ENCODE assay signal across 8 mouse cellular contexts in genomic region chr2:93955886-93956285, GRCm38 (mm10). TPM values are rescaled to one million over a fixed set of nuclear protein-coding genes. Genes with fewer than 3 reads are reported as not detected.
DNase-seq lines count a peak whose midpoint lies in the region; ATAC-seq and TF ChIP-seq lines count a peak whose summit lies in the region.

No protein-coding gene starts in this region.

- peak overlapping the region; percentile 86; the same call in 1 of the 2 replicates for H3K27ac ChIP-seq in heart, embryonic 10.5 days
- H3K27ac ChIP-seq in spleen, adult 2 months (ENCODE audit: insufficient read depth, low read length) = no peak overlapping the region
- no peak overlapping the region for H3K27ac ChIP-seq in limb, embryonic 15.5 days
- H3K27ac ChIP-seq in stomach, postnatal 0 days (replicated peaks) = peak overlapping the region; percentile 95

- intact Hi-C loops in heart, postnatal 36 days (cut with DNase I) = loop anchor here (2.0 to 5.0 kb wide), 3 partner anchors 45 to 81 kb away; no protein-coding TSS in a partner anchor

- DNase-seq in heart, embryonic 10.5 days (ENCODE audit: low spot score) = no peak
- DNase-seq in heart, postnatal 36 days = no peak
- no peak for DNase-seq in spleen, adult 2 months (ENCODE audit: low read depth in 1 of 2, low spot score in 2 of 2)
- DNase-seq in spleen, adult 12 weeks (ENCODE audit: low spot score) = no peak
- DNase-seq in stomach, postnatal 0 days (ENCODE audit: low spot score) = no peak
- DNase-seq in thymus, postnatal 14 days = no peak
- DNase-seq in cerebellum, adult 11-12 months = no peak

- H3K36me3 ChIP-seq in heart, embryonic 10.5 days = no peaks in the 10 kb centered on the region
- H3K36me3 ChIP-seq in spleen, adult 2 months (ENCODE audit: control insufficient read depth, insufficient read depth, low read length) = no peaks in the 10 kb centered on the region
- no peaks in the 10 kb centered on the region for H3K36me3 ChIP-seq in limb, embryonic 15.5 days
- no peaks in the 10 kb centered on the region for H3K36me3 ChIP-seq in stomach, postnatal 0 days (ENCODE audit: control insufficient read depth, insufficient read depth, low read length)

- peak overlapping the region; percentile 78 for H3K4me3 ChIP-seq in heart, embryonic 10.5 days
- H3K4me3 ChIP-seq in spleen, adult 2 months (ENCODE audit: extremely low read depth, insufficient read depth, insufficient read length) = peak overlapping the region; percentile 31; the same call in 1 of the 2 replicates
- H3K4me3 ChIP-seq in limb, embryonic 15.5 days = peak overlapping the region; percentile 49
- H3K4me3 ChIP-seq in stomach, postnatal 0 days (ENCODE audit: low read depth, low read length) = peak overlapping the region; percentile 75

- peak overlapping the region; percentile 15 for H3K9ac ChIP-seq in limb, embryonic 15.5 days
- H3K9ac ChIP-seq in stomach, postnatal 0 days (ENCODE audit: low read length) = peak overlapping the region; percentile 92

- peak overlapping the region; percentile 81 for H3K4me2 ChIP-seq in limb, embryonic 15.5 days
- peak overlapping the region; percentile 62 for H3K4me2 ChIP-seq in stomach, postnatal 0 days (replicated peaks; ENCODE audit: low read depth)

- no peak for TF ChIP-seq EP300 in stomach, postnatal 0 days (optimal IDR thresholded peaks at IDR 0.05)

- 0% methylated on average over 31 of the region's 31 CpGs for WGBS in heart, embryonic 10.5 days
- WGBS in spleen, adult 2 months = 2% methylated on average over 31 of the region's 31 CpGs
- under 1% methylated on average over 31 of the region's 31 CpGs for WGBS in limb, embryonic 15.5 days
- WGBS in stomach, postnatal 0 days = 2% methylated on average over 31 of the region's 31 CpGs

- H3K4me1 ChIP-seq in heart, embryonic 10.5 days = peaks cover 31% of the 10 kb centered on the region
- H3K4me1 ChIP-seq in spleen, adult 2 months (ENCODE audit: control insufficient read depth, insufficient read depth, insufficient read length) = peaks cover 3% of the 10 kb centered on the region; the same call in 1 of the 2 replicates
- H3K4me1 ChIP-seq in limb, embryonic 15.5 days = peaks cover 26% of the 10 kb centered on the region
- H3K4me1 ChIP-seq in stomach, postnatal 0 days (replicated peaks; ENCODE audit: control insufficient read depth, insufficient read depth) = no peaks in the 10 kb centered on the region

- no peak for TF ChIP-seq CTCF in spleen, adult 2 months (IDR thresholded peaks at IDR 0.05; ENCODE audit: extremely low read depth, insufficient read depth, insufficient read length, insufficient replicate concordance)
- no peak for TF ChIP-seq CTCF in stomach, postnatal 0 days (IDR thresholded peaks at IDR 0.05; ENCODE audit: low read depth)

- no peaks in the 10 kb centered on the region for H3K9me3 ChIP-seq in heart, embryonic 10.5 days
- H3K9me3 ChIP-seq in limb, embryonic 15.5 days = no peaks in the 10 kb centered on the region
- no peaks in the 10 kb centered on the region for H3K9me3 ChIP-seq in stomach, postnatal 0 days (ENCODE audit: control insufficient read depth, low read length)

- ATAC-seq in limb, embryonic 15.5 days (ENCODE audit: insufficient number of reproducible peaks, low FRiP score, low TSS enrichment, low read depth) = no peak
- no peak for ATAC-seq in stomach, postnatal 0 days (ENCODE audit: low FRiP score, low TSS enrichment)

- no peak for TF ChIP-seq POLR2A in spleen, adult 2 months (IDR thresholded peaks at IDR 0.05; ENCODE audit: low read depth, low read length)

- H3K27me3 ChIP-seq in heart, embryonic 10.5 days (ENCODE audit: insufficient read depth, poor library complexity, severe bottlenecking) = peaks cover 83% of the 10 kb centered on the region
- peaks cover 18% of the 10 kb centered on the region for H3K27me3 ChIP-seq in spleen, adult 2 months (ENCODE audit: control insufficient read depth, insufficient read depth, low read length)
- H3K27me3 ChIP-seq in limb, embryonic 15.5 days = peaks cover 70% of the 10 kb centered on the region
- H3K27me3 ChIP-seq in stomach, postnatal 0 days (ENCODE audit: control insufficient read depth, insufficient read depth, low read length) = no peaks in the 10 kb centered on the region; the same call in 1 of the 2 replicates

RNA-seq across cellular contexts. Expression of gene Gm13889, which starts 1.1 kb away (rescaled TPM):
- 2.6 and 3.1 TPM in 2 replicates for polyA plus RNA-seq in heart, embryonic 10.5 days (2016; fragmentation: Nextera tagmentation; extraction: Ambion mirVana)
- 1 to 10 TPM; 8.4 to 9.7 TPM for total RNA-seq in heart, postnatal 36 days (2021)
- polyA plus RNA-seq in spleen, adult 2 months (2012; rRNA removed) = 12.3 and 15.7 TPM in 2 replicates
- polyA plus RNA-seq in limb, embryonic 15.5 days (2015; fragmentation: Nextera tagmentation; extraction: Ambion mirVana) = 3.6 and 4.0 TPM in 2 replicates
- 70.7 and 82.0 TPM in 2 replicates for polyA plus RNA-seq in stomach, postnatal 0 days (2015; fragmentation: Nextera tagmentation; extraction: Ambion mirVana)

RNA-seq across cellular contexts. Expression of gene Gm27027, which starts 40.3 kb away (rescaled TPM):
- not detected in 2 replicates for polyA plus RNA-seq in heart, embryonic 10.5 days (2016; fragmentation: Nextera tagmentation; extraction: Ambion mirVana)
- total RNA-seq in heart, postnatal 36 days (2021) = not detected
- 0.47 TPM in 1 of 2 replicates, not detected in the other for polyA plus RNA-seq in spleen, adult 2 months (2012; rRNA removed)
- polyA plus RNA-seq in limb, embryonic 15.5 days (2015; fragmentation: Nextera tagmentation; extraction: Ambion mirVana) = not detected in 2 replicates
- not detected in 2 replicates for polyA plus RNA-seq in stomach, postnatal 0 days (2015; fragmentation: Nextera tagmentation; extraction: Ambion mirVana)

RNA-seq across cellular contexts. Expression of gene Alkbh3, which starts 54.7 kb away (rescaled TPM):
- 66.2 and 74.0 TPM in 2 replicates for polyA plus RNA-seq in heart, embryonic 10.5 days (2016; fragmentation: Nextera tagmentation; extraction: Ambion mirVana)
- total RNA-seq in heart, postnatal 36 days (2021) = 10 to 100 TPM; 54.1 to 56.6 TPM
- 23.2 and 24.7 TPM in 2 replicates for polyA plus RNA-seq in spleen, adult 2 months (2012; rRNA removed)
- 63.1 and 69.3 TPM in 2 replicates for polyA plus RNA-seq in limb, embryonic 15.5 days (2015; fragmentation: Nextera tagmentation; extraction: Ambion mirVana)
- polyA plus RNA-seq in stomach, postnatal 0 days (2015; fragmentation: Nextera tagmentation; extraction: Ambion mirVana) = 46.2 and 50.4 TPM in 2 replicates

Comparison
In these comparisons a context has a peak if more than half of its experiments do, and no peak if none do; other contexts are left out.
1. H3K27ac ChIP-seq: peak in heart, embryonic 10.5 days (single experiment) and stomach, postnatal 0 days (single experiment); none in spleen, adult 2 months (single experiment) and limb, embryonic 15.5 days (single experiment).
2. Peak in every context shown above with its lines, with median percentiles within 50 percentile points of each other: H3K4me3 ChIP-seq.